Mouse (Mus musculus) MEL (cell line): ENCODE measurements around the gene Arhgdia. TPM values are rescaled to one million over a fixed set of nuclear protein-coding genes. Genes with fewer than 3 reads are reported as not detected.

Experiments
- DNase-seq: peaks from one replicate; pipeline ENCODE4 v3.0.0; 2011; ENCODE audit warnings: low read depth, low spot score
- H3K27ac ChIP-seq: 2 replicates; pipeline ENCODE4 v1.5.1; 2012; ENCODE audit warnings: low read depth, mild to moderate bottlenecking, control low read depth, low read length, moderate library complexity; ENCODE audit not compliant: control insufficient read depth
- H3K27me3 ChIP-seq, 2 experiments: fragments of 150-350 bp in 1 of 2; sonication (generic) in 1 of 2; 2 replicates each; pipeline ENCODE4 v1.6.1; 2012; ENCODE audit warnings: low read length in 2 of 2, mild to moderate bottlenecking in 2 of 2, improper control_type of control experiment in 1 of 2, moderate library complexity in 1 of 2; ENCODE audit not compliant: insufficient read depth in 2 of 2, control insufficient read depth in 1 of 2
- H3K36me3 ChIP-seq, 2 experiments: 2 replicates each; pipeline ENCODE4 v1.6.1; 2012 to 2014; ENCODE audit warnings: low read length in 2 of 2, improper control_type of control experiment in 1 of 2, inconsistent platforms in 1 of 2, mild to moderate bottlenecking in 1 of 2; ENCODE audit not compliant: insufficient read depth in 2 of 2, control insufficient read depth in 1 of 2
- H3K4me1 ChIP-seq, 2 experiments: fragments of 150-350 bp in 1 of 2; sonication (generic) in 1 of 2; 2 replicates each; pipeline ENCODE4 v1.6.1; 2012; ENCODE audit warnings: low read length in 2 of 2, improper control_type of control experiment in 1 of 2, mild to moderate bottlenecking in 1 of 2; ENCODE audit not compliant: insufficient read depth in 2 of 2, control insufficient read depth in 1 of 2
- H3K4me3 ChIP-seq, 2 experiments: fragments of 150-350 bp in 1 of 2; sonication (generic) in 1 of 2; 2 replicates each; pipeline ENCODE4 v1.5.1; 2012; ENCODE audit warnings: low read depth in 2 of 2, low read length in 2 of 2, mild to moderate bottlenecking in 2 of 2, moderate library complexity in 2 of 2, control low read depth in 1 of 2, improper control_type of control experiment in 1 of 2; ENCODE audit not compliant: control insufficient read depth in 1 of 2, insufficient read depth in 1 of 2
- H3K79me2 ChIP-seq: 2 replicates; pipeline ENCODE4 v1.6.1; 2012; ENCODE audit warnings: mild to moderate bottlenecking, low read length, moderate library complexity; ENCODE audit not compliant: control insufficient read depth, poor library complexity, insufficient read depth
- H3K9ac ChIP-seq: 2 replicates; pipeline ENCODE4 v1.6.1; 2012; ENCODE audit warnings: low read depth, mild to moderate bottlenecking, control low read depth, low read length, moderate library complexity; ENCODE audit not compliant: control insufficient read depth, poor library complexity, severe bottlenecking
- H3K9me3 ChIP-seq: fragments of 150-350 bp; sonication (generic); replicated peaks from 2 replicates; pipeline ENCODE4 v1.6.1; 2012; ENCODE audit warnings: mild to moderate bottlenecking, low read length, improper control_type of control experiment, moderate library complexity; ENCODE audit not compliant: insufficient read depth
- BHLHE40 ChIP-seq: IDR thresholded peaks from 2 replicates; pipeline ENCODE4 v1.6.1; 2012; ENCODE audit warnings: low read depth, mild to moderate bottlenecking, inconsistent platforms, low read length, improper control_type of control experiment, borderline replicate concordance
- CHD1 ChIP-seq: IDR thresholded peaks from 2 replicates; pipeline ENCODE4 v1.6.1; 2012; ENCODE audit warnings: low read depth, mild to moderate bottlenecking, inconsistent platforms, low read length, improper control_type of control experiment
- CHD2 ChIP-seq: IDR thresholded peaks from 2 replicates; pipeline ENCODE4 v1.6.1; 2011; ENCODE audit warnings: low read length, improper control_type of control experiment
- CTCF ChIP-seq, 3 experiments: IDR thresholded peaks in 2 of 3; conservative IDR thresholded peaks in 1 of 3; 2 replicates each; pipeline ENCODE4 v1.5.1; 2011 to 2012; ENCODE audit warnings: low read length in 3 of 3, low read depth in 2 of 3, mild to moderate bottlenecking in 2 of 3, improper control_type of control experiment in 1 of 3, inconsistent platforms in 1 of 3, mixed read lengths in 1 of 3, moderate library complexity in 1 of 3; ENCODE audit not compliant: control insufficient read depth in 1 of 3, insufficient read depth in 1 of 3, poor library complexity in 1 of 3, severe bottlenecking in 1 of 3
- ELF1 ChIP-seq: IDR thresholded peaks from 2 replicates; pipeline ENCODE4 v1.6.1; 2014; ENCODE audit warnings: low read depth, mild to moderate bottlenecking, inconsistent platforms, low read length, improper control_type of control experiment, moderate library complexity
- ETS1 ChIP-seq: IDR thresholded peaks from 2 replicates; pipeline ENCODE4 v1.6.1; 2012; ENCODE audit warnings: low read depth, mild to moderate bottlenecking, inconsistent platforms, low read length, improper control_type of control experiment, moderate library complexity
- GABPA ChIP-seq: IDR thresholded peaks from 2 replicates; pipeline ENCODE4 v1.6.1; 2012; ENCODE audit warnings: low read depth, mild to moderate bottlenecking, inconsistent platforms, low read length, improper control_type of control experiment, moderate library complexity
- GATA1 ChIP-seq: IDR thresholded peaks from 2 replicates; pipeline ENCODE4 v1.6.1; 2011; ENCODE audit warnings: low read depth, low read length, improper control_type of control experiment
- HCFC1 ChIP-seq: IDR thresholded peaks from 2 replicates; pipeline ENCODE4 v1.6.1; 2012; ENCODE audit warnings: low read depth, mild to moderate bottlenecking, inconsistent platforms, low read length, improper control_type of control experiment, moderate library complexity
- KAT2A ChIP-seq: conservative IDR thresholded peaks from 2 replicates; pipeline ENCODE4 v1.6.1; 2012; ENCODE audit warnings: low read depth, low read length, improper control_type of control experiment, inconsistent platforms
- MAFK ChIP-seq: IDR thresholded peaks from 2 replicates; pipeline ENCODE4 v1.6.1; 2011; ENCODE audit warnings: low read depth, mild to moderate bottlenecking, low read length, improper control_type of control experiment, borderline replicate concordance
- MAX ChIP-seq: IDR thresholded peaks from 2 replicates; pipeline ENCODE4 v1.6.1; 2011; ENCODE audit warnings: low read length, improper control_type of control experiment
- MAZ ChIP-seq: IDR thresholded peaks from 2 replicates; pipeline ENCODE4 v1.6.1; 2012; ENCODE audit warnings: low read depth, mild to moderate bottlenecking, inconsistent platforms, low read length, improper control_type of control experiment
- MEF2A ChIP-seq: IDR thresholded peaks from 2 replicates; pipeline ENCODE4 v1.6.1; 2014; ENCODE audit warnings: low read depth, mild to moderate bottlenecking, inconsistent platforms, low read length, improper control_type of control experiment; ENCODE audit not compliant: poor library complexity, insufficient replicate concordance, severe bottlenecking; ENCODE audit errors: extremely low read depth
- MXI1 ChIP-seq: IDR thresholded peaks from 2 replicates; pipeline ENCODE4 v1.6.1; 2011; ENCODE audit warnings: mild to moderate bottlenecking, low read depth, low read length, improper control_type of control experiment
- MYC ChIP-seq: IDR thresholded peaks from 2 replicates; pipeline ENCODE4 v1.6.1; 2011; ENCODE audit warnings: low read depth, mild to moderate bottlenecking, low read length, improper control_type of control experiment, moderate library complexity
- NRF1 ChIP-seq: IDR thresholded peaks from 2 replicates; pipeline ENCODE4 v1.6.1; 2014; ENCODE audit warnings: low read depth, mild to moderate bottlenecking, inconsistent platforms, low read length, improper control_type of control experiment, moderate library complexity; ENCODE audit not compliant: poor library complexity, insufficient read depth, severe bottlenecking
- POLR2A ChIP-seq, 2 experiments: IDR thresholded peaks; 2 replicates each; pipeline ENCODE4 v1.6.1; 2011 to 2012; ENCODE audit warnings: low read length in 2 of 2, mild to moderate bottlenecking in 2 of 2, control low read depth in 1 of 2, improper control_type of control experiment in 1 of 2, low read depth in 1 of 2, moderate library complexity in 1 of 2; ENCODE audit not compliant: control insufficient read depth in 1 of 2, insufficient read depth in 1 of 2, poor library complexity in 1 of 2
- POLR2AphosphoS5 ChIP-seq: IDR thresholded peaks from 2 replicates; pipeline ENCODE4 v1.6.1; 2012; ENCODE audit warnings: low read depth, borderline replicate concordance, mild to moderate bottlenecking, inconsistent platforms, low read length, moderate library complexity, mixed read lengths
- RAD21 ChIP-seq: IDR thresholded peaks from 2 replicates; pipeline ENCODE4 v1.6.1; 2011; ENCODE audit warnings: mild to moderate bottlenecking, low read depth, low read length, improper control_type of control experiment
- RCOR1 ChIP-seq: IDR thresholded peaks from 2 replicates; pipeline ENCODE4 v1.6.1; 2012; ENCODE audit warnings: low read depth, mild to moderate bottlenecking, inconsistent platforms, low read length, improper control_type of control experiment
- SIN3A ChIP-seq: IDR thresholded peaks from 2 replicates; pipeline ENCODE4 v1.6.1; 2012; ENCODE audit warnings: low read length, improper control_type of control experiment, inconsistent platforms
- TAL1 ChIP-seq: IDR thresholded peaks from 2 replicates; pipeline ENCODE4 v1.6.1; 2012; ENCODE audit warnings: mild to moderate bottlenecking, inconsistent platforms, low read length, moderate library complexity, mixed read lengths
- TCF12 ChIP-seq: IDR thresholded peaks from 2 replicates; pipeline ENCODE4 v1.6.1; 2014; ENCODE audit warnings: low read depth, mild to moderate bottlenecking, inconsistent platforms, low read length, improper control_type of control experiment, moderate library complexity
- UBTF ChIP-seq: IDR thresholded peaks from 2 replicates; pipeline ENCODE4 v1.6.1; 2012; ENCODE audit warnings: low read depth, mild to moderate bottlenecking, inconsistent platforms, low read length, improper control_type of control experiment, moderate library complexity, borderline replicate concordance; ENCODE audit not compliant: insufficient read depth
- ZMIZ1 ChIP-seq: IDR thresholded peaks from 2 replicates; pipeline ENCODE4 v1.6.1; 2012; ENCODE audit warnings: low read depth, mild to moderate bottlenecking, inconsistent platforms, low read length, improper control_type of control experiment, moderate library complexity
- ZNF384 ChIP-seq: IDR thresholded peaks from 2 replicates; pipeline ENCODE4 v1.6.1; 2012; ENCODE audit warnings: low read depth, mild to moderate bottlenecking, inconsistent platforms, low read length, improper control_type of control experiment
- polyA plus RNA-seq, 2 experiments: library from polyadenylated mRNA; stranded (reverse) in 1 of 2; unstranded in 1 of 2; fragments of >175 nt in 1 of 2; fragments of >200 nt in 1 of 2; gene quantifications; 2 replicates each; pipeline versions ENCODE4 v1.2.1 to v1.2.4; 2012; ENCODE audit warnings: low replicate concordance in 2 of 2, low read depth in 1 of 2; ENCODE audit not compliant: insufficient read length in 2 of 2, insufficient read depth in 1 of 2, missing spikeins in 1 of 2
- total RNA-seq: library from RNA; depleted of rRNA; stranded (reverse); fragments of 300-350 nt; gene quantifications from 2 replicates; pipeline ENCODE4 v1.2.3, GENCODE M21; 2012

Arhgdia gene
- total and polyA plus RNA-seq, 3 experiments, result 364 to 821 (median 601) TPM

DNA sequence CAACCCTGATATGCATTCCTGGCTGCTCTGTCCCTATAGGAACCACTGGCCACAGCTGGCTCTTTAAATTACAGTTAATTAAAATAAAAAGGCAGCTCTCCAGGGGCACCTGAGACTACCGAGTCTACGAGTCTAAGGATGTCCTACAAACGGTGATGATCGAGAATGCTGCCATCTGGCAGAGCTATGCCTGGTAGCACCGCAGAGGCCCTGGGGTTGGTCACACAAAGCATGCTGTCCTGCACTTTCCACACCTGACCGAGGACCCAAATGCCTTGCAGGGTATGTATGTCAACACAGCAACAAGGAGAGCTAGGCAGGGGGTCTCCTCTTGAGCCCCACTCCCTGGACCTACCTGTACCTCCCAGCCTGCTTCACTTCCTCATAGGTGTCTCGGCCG, 32.6 kb upstream of the Arhgdia start:
- peaks cover 4% of the 10 kb centered on the region in 2 experiments for H3K36me3 ChIP-seq
- H3K9me3 ChIP-seq, result no peaks in the 10 kb centered on the region
- no peak overlapping the region for H3K9ac ChIP-seq
- no peaks in the 10 kb centered on the region for H3K27me3 ChIP-seq
- H3K27ac ChIP-seq, result no peak overlapping the region
- DNase-seq, result no peak
- peaks cover 0 to 10% of the 10 kb centered on the region in 2 experiments; a peak in 3 of 4 replicates for H3K4me1 ChIP-seq
- TF ChIP-seq POLR2A (IDR thresholded peaks at IDR 0.05; ENCODE audit: control insufficient read depth in 1 of 2, insufficient read depth in 1 of 2, low read depth in 1 of 2, low read length in 2 of 2, poor library complexity in 1 of 2) (no peak), MAFK (no peak), MYC (no peak), SIN3A (no peak), MXI1 (no peak), MEF2A (no peak), TCF12 (no peak), CTCF (IDR thresholded peaks at IDR 0.05 in 2 of 3, conservative IDR thresholded peaks at IDR 0.05 in 1 of 3; ENCODE audit: control insufficient read depth in 1 of 3, insufficient read depth in 1 of 3, low read depth in 2 of 3, low read length in 3 of 3, poor library complexity in 1 of 3, severe bottlenecking in 1 of 3) (no peak), ZMIZ1 (no peak), GABPA (no peak), CHD2 (no peak), MAZ (no peak), GATA1 (no peak), POLR2AphosphoS5 (no peak), RCOR1 (no peak), MAX (no peak), TAL1 (no peak), KAT2A (no peak), CHD1 (no peak)
- H3K79me2 ChIP-seq, result peaks cover 23% of the 10 kb centered on the region
- no peak overlapping the region for H3K4me3 ChIP-seq

GRCm38 (mm10) chr11:120613481-120613972, 32.1 kb upstream of the Arhgdia start:
- no peaks in the 10 kb centered on the region for H3K27me3 ChIP-seq
- peaks cover 2 to 4% of the 10 kb centered on the region in 2 experiments for H3K36me3 ChIP-seq
- no peak overlapping the region for H3K9ac ChIP-seq
- DNase-seq, result no peak
- H3K4me1 ChIP-seq, result peaks cover 0 to 10% of the 10 kb centered on the region in 2 experiments; a peak in 3 of 4 replicates
- peaks cover 23% of the 10 kb centered on the region for H3K79me2 ChIP-seq
- no peak overlapping the region for H3K4me3 ChIP-seq
- no peak overlapping the region for H3K27ac ChIP-seq
- H3K9me3 ChIP-seq, result no peaks in the 10 kb centered on the region
- no peak for TF ChIP-seq MEF2A
- TF ChIP-seq TAL1, result no peak
- TF ChIP-seq BHLHE40, result no peak
- TF ChIP-seq MAFK, result no peak
- TF ChIP-seq SIN3A, result no peak
- no peak for TF ChIP-seq ELF1
- TF ChIP-seq CTCF (IDR thresholded peaks at IDR 0.05 in 2 of 3, conservative IDR thresholded peaks at IDR 0.05 in 1 of 3; ENCODE audit: control insufficient read depth in 1 of 3, insufficient read depth in 1 of 3, low read depth in 2 of 3, low read length in 3 of 3, poor library complexity in 1 of 3, severe bottlenecking in 1 of 3), result no peak
- no peak for TF ChIP-seq HCFC1
- TF ChIP-seq KAT2A, result no peak
- TF ChIP-seq RAD21, result no peak
- no peak for TF ChIP-seq CHD2
- no peak for TF ChIP-seq NRF1
- TF ChIP-seq UBTF, result no peak
- no peak for TF ChIP-seq MAZ
- TF ChIP-seq ZNF384, result no peak
- TF ChIP-seq POLR2A (IDR thresholded peaks at IDR 0.05; ENCODE audit: control insufficient read depth in 1 of 2, insufficient read depth in 1 of 2, low read depth in 1 of 2, low read length in 2 of 2, poor library complexity in 1 of 2), result no peak
- no peak for TF ChIP-seq ETS1
